Mouse (Mus musculus) neural tube, embryonic 11.5 days (tissue): ENCODE results near the gene Pla2g15. TPM values are rescaled to one million over a fixed set of nuclear protein-coding genes. Genes with fewer than 3 reads are reported as not detected.

Experiments
- ATAC-seq: fragments of 200-750 bp; cut with Nextera tagmentation; 2 replicates; pipeline ENCODE4 v1.8.0; 2017; ENCODE audit warnings: moderate number of reproducible peaks, mild to moderate bottlenecking, moderate TSS enrichment, moderate library complexity; ENCODE audit not compliant: insufficient read depth, low FRiP score, low TSS enrichment
- DNase-seq: peaks from one replicate; pipeline ENCODE4 v3.0.0-alpha.2; 2015; ENCODE audit warnings: low spot score
- H3K27ac ChIP-seq: fragments of 300-500 bp; sonication (generic); 2 replicates; pipeline ENCODE4 v1.5.1; 2014; ENCODE audit warnings: low read depth, mild to moderate bottlenecking, low read length
- H3K27me3 ChIP-seq: fragments of 300-500 bp; sonication (generic); 2 replicates; pipeline ENCODE4 v1.6.1; 2014; ENCODE audit warnings: mild to moderate bottlenecking, low read length, mixed read lengths; ENCODE audit not compliant: control insufficient read depth, insufficient read depth
- H3K36me3 ChIP-seq: fragments of 300-500 bp; sonication (generic); 2 replicates; pipeline ENCODE4 v1.6.1; 2014; ENCODE audit warnings: mild to moderate bottlenecking, low read length, moderate library complexity, mixed read lengths; ENCODE audit not compliant: control insufficient read depth, insufficient read depth
- H3K4me1 ChIP-seq: fragments of 300-500 bp; sonication (generic); 2 replicates; pipeline ENCODE4 v1.6.1; 2014; ENCODE audit warnings: low read length, mixed read lengths; ENCODE audit not compliant: control insufficient read depth, insufficient read depth
- H3K4me2 ChIP-seq: fragments of 300-500 bp; sonication (generic); 2 replicates; pipeline ENCODE4 v1.6.1; 2014; ENCODE audit warnings: low read depth, mild to moderate bottlenecking, moderate library complexity
- H3K4me3 ChIP-seq: fragments of 300-500 bp; sonication (generic); 2 replicates; pipeline ENCODE4 v1.5.1; 2014; ENCODE audit warnings: low read depth, low read length
- H3K9ac ChIP-seq: fragments of 300-500 bp; sonication (generic); 2 replicates; pipeline ENCODE4 v1.6.1; 2014; ENCODE audit warnings: mild to moderate bottlenecking, low read length
- H3K9me3 ChIP-seq: fragments of 300-500 bp; sonication (generic); 2 replicates; pipeline ENCODE4 v1.6.1; 2016; ENCODE audit warnings: low read length; ENCODE audit not compliant: control insufficient read depth
- WGBS: fragments of 180-500 bp; shearing (Covaris S2); extraction: QIAGEN DNeasy Blood & Tissue Kit; methylation state at CpG from one replicate; pipeline ENCODE4 v1.1.7; 2014; 5-methylcytosine and 5-hydroxymethylcytosine counted together
- polyA plus RNA-seq: library from polyadenylated mRNA; unstranded; fragments of >200 nt; fragmentation: Nextera tagmentation; extraction: Ambion mirVana; gene quantifications from 2 replicates; pipeline ENCODE4 v1.2.1, GENCODE M21; 2014

Gene Pla2g15
- polyA plus RNA-seq, 1 experiment from 2014 or later = 8.9 TPM

GRCm38 (mm10) chr8:106149025-106149424 is 1.2 kb upstream of the Pla2g15 start:
- no peaks in the 10 kb centered on the region for H3K36me3 ChIP-seq
- H3K9ac ChIP-seq = no peak overlapping the region
- no peak for ATAC-seq
- no peaks in the 10 kb centered on the region for H3K27me3 ChIP-seq
- H3K27ac ChIP-seq = no peak overlapping the region
- peaks cover 6% of the 10 kb centered on the region for H3K4me1 ChIP-seq
- no peak overlapping the region for H3K4me2 ChIP-seq
- H3K9me3 ChIP-seq = no peaks in the 10 kb centered on the region
- no peak for DNase-seq
- 85% methylated on average over 6 of the region's 6 CpGs for WGBS
- no peak overlapping the region for H3K4me3 ChIP-seq

- 22% methylated on average over 8 of the region's 8 CpGs for WGBS
- H3K27ac ChIP-seq = no peak overlapping the region
Measured at GRCm38 (mm10) chr8:106150653-106151000, 428 bp downstream of the Pla2g15 start.

GRCm38 (mm10) chr8:106151041-106151440 is 842 bp downstream of the Pla2g15 start:
- Histone ChIP-seq H3K9me3 (no peaks in the 10 kb centered on the region), H3K27me3 (no peaks in the 10 kb centered on the region), H3K36me3 (0 out of 2 replicates have a peak, but pooled peaks cover 2% of the 10 kb centered on the region), H3K4me3 (peak overlapping the region; percentile 70), H3K4me1 (peaks cover 6% of the 10 kb centered on the region), H3K27ac (no peak overlapping the region), H3K9ac (no peak overlapping the region; the same call in 1 of the 2 replicates), H3K4me2 (peak overlapping the region; percentile 72)
- DNase-seq (no peak), ATAC-seq (no peak)
- WGBS = 83% methylated on average over 9 of the region's 9 CpGs

More at GRCm38 (mm10) chr8:106150653-106151000, 428 bp downstream of the Pla2g15 start:
- Histone ChIP-seq H3K9me3 (no peaks in the 10 kb centered on the region), H3K4me2 (peak overlapping the region; percentile 72), H3K27me3 (no peaks in the 10 kb centered on the region), H3K4me3 (peak overlapping the region; percentile 70), H3K9ac (peak overlapping the region; percentile 72), H3K36me3 (0 out of 2 replicates have a peak, but pooled peaks cover 2% of the 10 kb centered on the region), H3K4me1 (peaks cover 6% of the 10 kb centered on the region)
- no peak for DNase-seq
- no peak for ATAC-seq

GRCm38 (mm10) chr8:106152876-106153275 is 2.7 kb downstream of the Pla2g15 start:
- ATAC-seq (no peak), DNase-seq (no peak)
- no peaks in the 10 kb centered on the region for H3K27me3 ChIP-seq
- H3K9ac ChIP-seq = no peak overlapping the region
- no peak overlapping the region for H3K4me3 ChIP-seq
- H3K4me1 ChIP-seq = peaks cover 6% of the 10 kb centered on the region
- no peak overlapping the region for H3K4me2 ChIP-seq
- 0 out of 2 replicates have a peak, but pooled peaks cover 2% of the 10 kb centered on the region for H3K36me3 ChIP-seq
- 83% methylated on average over 4 of the region's 4 CpGs for WGBS
- H3K27ac ChIP-seq = no peak overlapping the region
- no peaks in the 10 kb centered on the region for H3K9me3 ChIP-seq

- Histone ChIP-seq H3K9ac (no peak overlapping the region), H3K9me3 (no peaks in the 10 kb centered on the region), H3K4me1 (no peaks in the 10 kb centered on the region), H3K27ac (no peak overlapping the region), H3K4me3 (no peak overlapping the region), H3K4me2 (no peak overlapping the region), H3K36me3 (peaks cover 6% of the 10 kb centered on the region), H3K27me3 (no peaks in the 10 kb centered on the region)
- no peak for ATAC-seq
- DNase-seq = no peak
- WGBS = 98% methylated on average over 1 of the region's 1 CpGs
Measured at GRCm38 (mm10) chr8:106157419-106157818, 7.2 kb downstream of the Pla2g15 start.

- Histone ChIP-seq H3K9me3 (no peaks in the 10 kb centered on the region), H3K4me1 (no peaks in the 10 kb centered on the region), H3K9ac (no peak overlapping the region), H3K4me3 (no peak overlapping the region), H3K4me2 (no peak overlapping the region), H3K27me3 (no peaks in the 10 kb centered on the region), H3K27ac (no peak overlapping the region), H3K36me3 (peaks cover 6% of the 10 kb centered on the region)
- WGBS = 91% methylated on average over 10 of the region's 10 CpGs
- ATAC-seq (no peak), DNase-seq (no peak)
Measured at GRCm38 (mm10) chr8:106158381-106158780, 8.2 kb downstream of the Pla2g15 start.

GRCm38 (mm10) chr8:106159876-106160275 is 9.7 kb downstream of the Pla2g15 start:
- H3K4me3 ChIP-seq = no peak overlapping the region
- 92% methylated on average over 6 of the region's 6 CpGs for WGBS
- H3K27ac ChIP-seq = no peak overlapping the region
- no peaks in the 10 kb centered on the region for H3K27me3 ChIP-seq
- no peaks in the 10 kb centered on the region for H3K4me1 ChIP-seq
- H3K9ac ChIP-seq = no peak overlapping the region
- H3K36me3 ChIP-seq = peaks cover 10% of the 10 kb centered on the region
- H3K4me2 ChIP-seq = no peak overlapping the region
- ATAC-seq (no peak), DNase-seq (no peak)
- H3K9me3 ChIP-seq = no peaks in the 10 kb centered on the region

GRCm38 (mm10) chr8:106163251-106163650 is 13.1 kb downstream of the Pla2g15 start:
- 90% methylated on average over 9 of the region's 9 CpGs for WGBS
- Histone ChIP-seq H3K27me3 (no peaks in the 10 kb centered on the region), H3K9ac (no peak overlapping the region), H3K27ac (no peak overlapping the region), H3K9me3 (no peaks in the 10 kb centered on the region), H3K4me2 (no peak overlapping the region), H3K36me3 (peaks cover 8% of the 10 kb centered on the region), H3K4me3 (no peak overlapping the region), H3K4me1 (peaks cover 2% of the 10 kb centered on the region; the same call in 1 of the 2 replicates)
- ATAC-seq (no peak), DNase-seq (no peak)

GRCm38 (mm10) chr8:106165460-106165859 is 15.3 kb downstream of the Pla2g15 start:
- DNase-seq = peak; percentile 66
- H3K4me1 ChIP-seq = peaks cover 2% of the 10 kb centered on the region; the same call in 1 of the 2 replicates
- H3K4me3 ChIP-seq = no peak overlapping the region
- no peak overlapping the region for H3K4me2 ChIP-seq
- ATAC-seq = no peak
- H3K9me3 ChIP-seq = no peaks in the 10 kb centered on the region
- no peak overlapping the region for H3K9ac ChIP-seq
- H3K36me3 ChIP-seq = peaks cover 8% of the 10 kb centered on the region
- H3K27me3 ChIP-seq = no peaks in the 10 kb centered on the region
- WGBS = 39% methylated on average over 4 of the region's 4 CpGs
- no peak overlapping the region for H3K27ac ChIP-seq
